Mouse (Mus musculus): ENCODE results near the gene Pclo. TPM values are rescaled to one million over a fixed set of nuclear protein-coding genes. Genes with fewer than 3 reads are reported as not detected.
"Not testable (repeated sequence)": the region's sequence is repeated elsewhere in the genome, so short reads cannot be mapped to it uniquely, and the experiment has no call there.

Pclo gene
- polyA plus RNA-seq, 1 experiment: 2.3 TPM

- Histone ChIP-seq H3K4me3 (ENCODE audit: insufficient read depth, low read depth, low read length) (no peak overlapping the region), H3K4me1 (ENCODE audit: control insufficient read depth, insufficient read depth, low read length) (no peaks in the 10 kb centered on the region), H3K36me3 (ENCODE audit: control insufficient read depth, insufficient read depth, low read length) (no peaks in the 10 kb centered on the region), H3K27ac (ENCODE audit: insufficient read depth, low read depth, low read length) (no peak overlapping the region), H3K27me3 (replicated peaks; ENCODE audit: control insufficient read depth, insufficient read depth, low read length) (no peaks in the 10 kb centered on the region)
- WGBS: 66% methylated on average over 4 of the region's 4 CpGs
- no peak for DNase-seq
- TF ChIP-seq POLR2A (IDR thresholded peaks at IDR 0.05; ENCODE audit: low read depth, low read length) (no peak), CTCF (conservative IDR thresholded peaks at IDR 0.05; ENCODE audit: insufficient read depth, insufficient read length, low read depth, low read length) (no peak)
These were observed 319.7 kb downstream of the Pclo start for GRCm38 (mm10) chr5:14834155-14834991.

GRCm38 (mm10) chr5:14853650-14854049 lies 338.9 kb downstream of the Pclo start:
- H3K36me3 ChIP-seq (ENCODE audit: control insufficient read depth, insufficient read depth, low read length): no peaks in the 10 kb centered on the region
- H3K27me3 ChIP-seq (replicated peaks; ENCODE audit: control insufficient read depth, insufficient read depth, low read length): no peaks in the 10 kb centered on the region
- TF ChIP-seq POLR2A (IDR thresholded peaks at IDR 0.05; ENCODE audit: low read depth, low read length) (no peak), CTCF (conservative IDR thresholded peaks at IDR 0.05; ENCODE audit: insufficient read depth, insufficient read length, low read depth, low read length) (no peak)
- H3K4me1 ChIP-seq (ENCODE audit: control insufficient read depth, insufficient read depth, low read length): no peaks in the 10 kb centered on the region
- no peak overlapping the region for H3K27ac ChIP-seq (ENCODE audit: insufficient read depth, low read depth, low read length)
- no peak overlapping the region for H3K4me3 ChIP-seq (ENCODE audit: insufficient read depth, low read depth, low read length)
- no peak for DNase-seq

- not testable (repeated sequence) for H3K4me1 ChIP-seq (ENCODE audit: control insufficient read depth, insufficient read depth, low read length); H3K27ac ChIP-seq (ENCODE audit: insufficient read depth, low read depth, low read length); DNase-seq; H3K4me3 ChIP-seq (ENCODE audit: insufficient read depth, low read depth, low read length); H3K36me3 ChIP-seq (ENCODE audit: control insufficient read depth, insufficient read depth, low read length); H3K27me3 ChIP-seq (replicated peaks; ENCODE audit: control insufficient read depth, insufficient read depth, low read length)
- 38% methylated on average over 2 of the region's 2 CpGs for WGBS
These were observed 370.6 kb downstream of the Pclo start for GRCm38 (mm10) chr5:14885291-14885690.

GRCm38 (mm10) chr5:14892242-14892641 lies 377.5 kb downstream of the Pclo start:
- 78% methylated on average over 3 of the region's 3 CpGs for WGBS
- no peak for TF ChIP-seq POLR2A (IDR thresholded peaks at IDR 0.05; ENCODE audit: low read depth, low read length)
- no peak for TF ChIP-seq CTCF (conservative IDR thresholded peaks at IDR 0.05; ENCODE audit: insufficient read depth, insufficient read length, low read depth, low read length)

GRCm38 (mm10) chr5:14903539-14903938 lies 388.8 kb downstream of the Pclo start:
- H3K27ac ChIP-seq (ENCODE audit: insufficient read depth, low read depth, low read length); H3K4me1 ChIP-seq (ENCODE audit: control insufficient read depth, insufficient read depth, low read length); H3K27me3 ChIP-seq (replicated peaks; ENCODE audit: control insufficient read depth, insufficient read depth, low read length); H3K36me3 ChIP-seq (ENCODE audit: control insufficient read depth, insufficient read depth, low read length); DNase-seq; H3K4me3 ChIP-seq (ENCODE audit: insufficient read depth, low read depth, low read length): not testable (repeated sequence)
- 23% methylated on average over 3 of the region's 3 CpGs for WGBS

More at GRCm38 (mm10) chr5:14892242-14892641, 377.5 kb downstream of the Pclo start:
- Histone ChIP-seq H3K27ac (ENCODE audit: insufficient read depth, low read depth, low read length) (no peak overlapping the region), H3K27me3 (replicated peaks; ENCODE audit: control insufficient read depth, insufficient read depth, low read length) (no peaks in the 10 kb centered on the region), H3K36me3 (ENCODE audit: control insufficient read depth, insufficient read depth, low read length) (no peaks in the 10 kb centered on the region), H3K4me3 (ENCODE audit: insufficient read depth, low read depth, low read length) (no peak overlapping the region), H3K4me1 (ENCODE audit: control insufficient read depth, insufficient read depth, low read length) (no peaks in the 10 kb centered on the region)
- no peak for DNase-seq
